Mouse (Mus musculus) forebrain, embryonic 10.5 days (tissue): ENCODE measurements around the gene I0C0044D17Rik. TPM values are rescaled to one million over a fixed set of nuclear protein-coding genes. Genes with fewer than 3 reads are reported as not detected.

Experiments
- DNase-seq: peaks from one replicate; pipeline ENCODE4 v3.0.0-alpha.2; 2017; ENCODE audit warnings: low spot score; ENCODE audit errors: extremely low spot score
- H3K27ac ChIP-seq: fragments of 300-500 bp; sonication (generic); 2 replicates; pipeline ENCODE4 v1.5.1; 2016; ENCODE audit warnings: mild to moderate bottlenecking
- H3K27me3 ChIP-seq: fragments of 300-500 bp; sonication (generic); 2 replicates; pipeline ENCODE4 v1.6.1; 2016; ENCODE audit warnings: mild to moderate bottlenecking; ENCODE audit not compliant: poor library complexity, severe bottlenecking
- H3K36me3 ChIP-seq: fragments of 300-500 bp; sonication (generic); replicated peaks from 2 replicates; pipeline ENCODE4 v1.6.1; 2016; ENCODE audit warnings: mild to moderate bottlenecking, moderate library complexity
- H3K4me1 ChIP-seq: fragments of 300-500 bp; sonication (generic); 2 replicates; pipeline ENCODE4 v1.6.1; 2016
- H3K4me3 ChIP-seq: fragments of 300-500 bp; sonication (generic); 2 replicates; pipeline ENCODE4 v1.5.1; 2016; ENCODE audit warnings: mild to moderate bottlenecking, moderate library complexity
- H3K9me3 ChIP-seq: fragments of 300-500 bp; sonication (generic); 2 replicates; pipeline ENCODE4 v1.6.1; 2016; ENCODE audit warnings: mild to moderate bottlenecking, moderate library complexity
- WGBS: fragments of 180-500 bp; shearing (Covaris S2); methylation state at CpG from one replicate; pipeline ENCODE4 v1.1.7; 2016; 5-methylcytosine and 5-hydroxymethylcytosine counted together
- polyA plus RNA-seq: library from polyadenylated mRNA; unstranded; fragments of >200 nt; fragmentation: Nextera tagmentation; extraction: Ambion mirVana; gene quantifications from 2 replicates; pipeline ENCODE4 v1.2.1, GENCODE M21; 2016

The I0C0044D17Rik gene
- polyA plus RNA-seq, 1 experiment from 2014 or later: not detected

DNA sequence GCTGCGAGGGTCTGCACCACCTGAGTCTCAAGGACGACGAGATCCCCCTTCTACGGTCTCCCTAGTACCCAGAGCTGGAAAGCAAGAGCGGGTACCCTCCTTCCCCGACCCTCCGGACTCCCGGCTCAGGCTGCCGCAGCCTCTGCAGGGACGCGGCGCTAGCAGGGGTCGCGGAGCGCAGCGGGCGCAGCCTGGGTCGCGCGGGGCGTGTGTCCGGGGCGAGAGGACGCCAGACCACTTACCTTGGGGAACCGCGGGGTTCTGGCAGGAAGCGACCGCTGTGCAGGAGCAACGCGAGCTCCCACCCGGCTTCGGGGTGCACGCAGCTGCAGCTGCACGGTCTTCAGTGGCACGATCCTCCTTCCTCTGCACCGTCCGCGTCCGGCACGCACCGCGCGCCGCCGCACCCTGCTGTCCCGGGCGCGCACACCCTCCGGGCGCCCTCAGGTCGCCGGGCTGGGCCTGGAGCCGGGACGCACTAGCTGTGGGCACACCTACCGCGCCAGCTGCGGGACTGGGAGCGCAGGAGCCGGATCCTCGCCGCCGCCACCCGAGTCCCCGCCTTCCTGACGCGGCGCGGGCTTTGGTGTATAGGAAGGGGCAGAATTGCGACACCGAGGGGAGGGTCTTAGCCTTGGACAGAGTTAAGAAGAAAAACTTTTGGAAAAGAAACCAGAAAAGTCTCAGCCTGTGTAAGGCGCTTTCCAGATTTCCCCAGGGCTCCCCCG lies 6.3 kb downstream of the I0C0044D17Rik start, which contains the start of gene Kank4:
Gene Kank4, minus strand, starts transcription at position 354 of the 728 bp plus-strand sequence.
- H3K9me3 ChIP-seq: no peaks in the 10 kb centered on the region
- peak; percentile 44 for DNase-seq
- H3K4me1 ChIP-seq: peaks cover 31% of the 10 kb centered on the region
- peaks cover 71% of the 10 kb centered on the region for H3K27me3 ChIP-seq
- H3K27ac ChIP-seq: peak within 1 kb of the TSS; percentile 83
- under 1% methylated on average over 72 of the region's 72 CpGs for WGBS
- no peaks in the 10 kb centered on the region for H3K36me3 ChIP-seq
- peak within 1 kb of the TSS; percentile 82 for H3K4me3 ChIP-seq

GRCm38 (mm10) chr4:98816807-98817183 lies 6.8 kb downstream of the I0C0044D17Rik start:
- peaks cover 71% of the 10 kb centered on the region for H3K27me3 ChIP-seq
- 2% methylated on average over 14 of the region's 14 CpGs for WGBS
- peak; percentile 37 for DNase-seq
- peaks cover 36% of the 10 kb centered on the region for H3K4me1 ChIP-seq
- H3K9me3 ChIP-seq: no peaks in the 10 kb centered on the region
- H3K4me3 ChIP-seq: peak overlapping the region; percentile 82
- H3K27ac ChIP-seq: peak overlapping the region; percentile 83
- H3K36me3 ChIP-seq: no peaks in the 10 kb centered on the region

DNA sequence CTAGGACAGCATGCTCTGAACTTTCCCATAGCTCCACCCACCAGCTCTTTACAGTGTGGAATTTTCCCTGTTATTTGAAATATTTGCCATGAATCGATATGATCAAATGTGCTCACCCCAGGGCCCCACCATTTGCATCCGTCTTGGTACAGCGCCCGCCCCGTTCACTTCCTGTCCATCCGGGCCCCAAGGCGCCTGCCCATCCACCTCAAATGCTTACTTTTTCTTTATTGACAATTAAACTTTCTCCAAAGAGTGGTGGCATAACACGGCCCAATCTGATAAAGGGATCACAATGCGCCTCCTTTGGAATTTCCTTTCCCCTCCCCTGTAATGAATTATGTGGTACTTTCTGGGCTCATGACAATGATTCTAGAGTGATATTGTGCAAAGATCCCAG lies 17.3 kb downstream of the I0C0044D17Rik start:
- H3K27me3 ChIP-seq: no peaks in the 10 kb centered on the region
- H3K36me3 ChIP-seq: no peaks in the 10 kb centered on the region; the same call in 1 of the 2 replicates
- peaks cover 40% of the 10 kb centered on the region for H3K4me1 ChIP-seq
- H3K9me3 ChIP-seq: no peaks in the 10 kb centered on the region
- H3K4me3 ChIP-seq: no peak overlapping the region
- DNase-seq: no peak
- no peak overlapping the region for H3K27ac ChIP-seq
- WGBS: 93% methylated on average over 9 of the region's 9 CpGs

DNA sequence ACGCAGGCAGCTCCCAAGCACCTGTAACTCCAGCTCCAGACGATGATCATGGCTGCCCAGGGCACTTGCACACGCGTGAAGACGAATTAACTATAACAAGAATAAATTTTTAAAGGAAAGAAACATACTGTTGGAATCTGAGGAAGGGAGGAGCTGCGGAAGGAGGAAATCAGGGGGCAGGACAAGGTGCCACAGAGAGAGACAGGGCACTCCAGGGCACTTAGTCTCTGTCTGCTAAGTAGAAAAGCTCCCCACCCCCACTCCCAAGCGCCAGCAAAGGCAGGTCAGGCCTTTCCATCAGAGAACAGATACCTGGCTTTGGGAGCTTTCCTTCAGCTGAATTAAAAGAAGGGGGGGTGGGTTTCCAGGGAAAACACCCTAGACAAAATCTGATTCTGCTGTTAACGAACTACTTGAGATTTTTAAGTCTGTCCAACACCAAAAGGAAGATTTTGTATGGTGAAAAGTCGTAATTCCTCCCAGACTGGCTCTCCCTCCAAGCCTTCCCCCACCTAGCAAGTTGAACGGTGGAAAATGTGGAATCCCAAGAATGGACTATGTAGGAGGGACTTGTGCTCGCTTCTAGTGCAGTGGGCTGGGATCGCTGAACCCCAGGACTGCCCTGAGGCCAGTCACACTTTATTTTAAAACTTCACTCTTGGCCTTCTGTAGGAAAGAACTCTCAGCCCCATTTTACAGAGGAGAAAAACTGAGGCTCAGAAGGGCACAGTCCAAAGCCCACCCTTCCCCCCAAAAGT lies 18.2 kb downstream of the I0C0044D17Rik start:
- no peaks in the 10 kb centered on the region; the same call in 1 of the 2 replicates for H3K36me3 ChIP-seq
- H3K4me1 ChIP-seq: peaks cover 34% of the 10 kb centered on the region
- DNase-seq: no peak
- no peaks in the 10 kb centered on the region for H3K9me3 ChIP-seq
- no peak overlapping the region for H3K4me3 ChIP-seq
- 52% methylated on average over 12 of the region's 12 CpGs for WGBS
- no peaks in the 10 kb centered on the region for H3K27me3 ChIP-seq
- peak overlapping the region; percentile 76 for H3K27ac ChIP-seq

DNA sequence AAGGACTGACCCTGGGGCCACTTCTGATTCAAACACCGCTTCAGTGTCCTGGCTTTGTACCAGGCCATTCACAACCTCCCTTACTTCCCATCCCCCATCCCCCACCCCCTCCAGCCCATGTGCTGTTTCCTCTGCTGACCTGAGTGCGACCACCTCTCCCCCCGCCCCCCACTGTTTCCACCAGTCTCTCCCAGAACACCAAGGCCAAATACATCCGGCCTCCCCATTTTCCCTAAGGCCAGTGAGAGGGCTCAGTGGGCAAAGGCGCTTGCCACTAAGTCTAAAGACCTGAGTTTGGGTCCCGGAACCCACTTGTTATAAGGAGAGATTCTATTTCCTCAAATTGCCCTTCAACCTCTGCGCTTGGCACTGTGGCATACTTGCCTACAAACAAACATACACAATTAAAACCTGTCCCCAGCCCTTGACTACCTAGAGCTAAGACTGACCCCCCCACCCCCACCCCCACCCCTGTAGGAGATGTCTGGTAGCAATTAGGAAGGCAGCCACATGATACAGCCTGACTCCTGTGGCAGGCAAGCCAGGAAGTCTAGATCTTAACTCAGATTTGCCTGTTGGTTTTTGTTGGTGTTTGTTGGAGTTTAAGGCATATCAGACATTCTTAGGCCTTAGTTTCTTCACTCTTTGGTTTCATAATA lies 19.0 kb downstream of the I0C0044D17Rik start:
- peak; percentile 34 for DNase-seq
- peak overlapping the region; percentile 76 for H3K27ac ChIP-seq

GRCm38 (mm10) chr4:98801775-98802174 lies 21.9 kb downstream of the I0C0044D17Rik start:
- peaks cover 30% of the 10 kb centered on the region for H3K4me1 ChIP-seq
- 92% methylated on average over 11 of the region's 11 CpGs for WGBS

More for the DNA sequence above, 19.0 kb downstream of the I0C0044D17Rik start:
- Histone ChIP-seq H3K27me3 (no peaks in the 10 kb centered on the region), H3K9me3 (no peaks in the 10 kb centered on the region), H3K4me1 (peaks cover 34% of the 10 kb centered on the region), H3K4me3 (no peak overlapping the region), H3K36me3 (no peaks in the 10 kb centered on the region; the same call in 1 of the 2 replicates)
- WGBS: 68% methylated on average over 7 of the region's 7 CpGs

DNA sequence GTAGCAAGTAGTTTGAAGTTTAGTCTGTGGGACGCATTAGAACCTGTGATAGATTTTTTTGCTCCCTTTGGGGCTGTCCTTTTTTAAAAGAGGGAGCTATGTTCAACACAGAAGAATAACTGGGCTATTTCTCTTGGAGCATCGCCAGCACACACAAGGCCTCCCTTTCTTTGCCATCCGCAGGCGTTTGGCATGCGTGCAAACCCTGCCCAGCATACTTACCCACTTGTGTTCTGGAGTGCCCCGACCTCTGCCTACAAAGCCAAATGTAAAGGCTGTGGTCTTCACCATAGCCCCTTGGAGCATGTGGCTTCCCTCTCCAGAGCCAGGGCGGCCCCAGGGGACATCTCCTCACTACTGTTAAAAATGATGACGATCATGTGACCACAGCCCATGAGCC lies 22.8 kb downstream of the I0C0044D17Rik start:
- Histone ChIP-seq H3K36me3 (no peaks in the 10 kb centered on the region; the same call in 1 of the 2 replicates), H3K27me3 (no peaks in the 10 kb centered on the region), H3K9me3 (no peaks in the 10 kb centered on the region), H3K4me1 (peaks cover 37% of the 10 kb centered on the region), H3K4me3 (no peak overlapping the region), H3K27ac (no peak overlapping the region)
- 93% methylated on average over 8 of the region's 8 CpGs for WGBS
- DNase-seq: no peak

More at GRCm38 (mm10) chr4:98801775-98802174, 21.9 kb downstream of the I0C0044D17Rik start:
- Histone ChIP-seq H3K4me3 (no peak overlapping the region), H3K27ac (no peak overlapping the region), H3K9me3 (no peaks in the 10 kb centered on the region), H3K27me3 (no peaks in the 10 kb centered on the region), H3K36me3 (no peaks in the 10 kb centered on the region; the same call in 1 of the 2 replicates)
- DNase-seq: no peak

GRCm38 (mm10) chr4:98796591-98797341 lies 26.9 kb downstream of the I0C0044D17Rik start:
- no peak for DNase-seq
- Histone ChIP-seq H3K9me3 (no peaks in the 10 kb centered on the region), H3K27me3 (no peaks in the 10 kb centered on the region), H3K4me1 (peaks cover 8% of the 10 kb centered on the region; the same call in 1 of the 2 replicates), H3K36me3 (no peaks in the 10 kb centered on the region; the same call in 1 of the 2 replicates), H3K4me3 (no peak overlapping the region), H3K27ac (no peak overlapping the region)
- WGBS: 83% methylated on average over 11 of the region's 11 CpGs

- Histone ChIP-seq H3K4me3 (no peak overlapping the region), H3K9me3 (no peaks in the 10 kb centered on the region), H3K27me3 (peaks cover 10% of the 10 kb centered on the region; the same call in 1 of the 2 replicates), H3K36me3 (no peaks in the 10 kb centered on the region), H3K4me1 (peaks cover 16% of the 10 kb centered on the region), H3K27ac (no peak overlapping the region)
- 81% methylated on average over 2 of the region's 2 CpGs for WGBS
- no peak for DNase-seq
These were observed 28.4 kb downstream of the I0C0044D17Rik start for GRCm38 (mm10) chr4:98795241-98795640.

DNA sequence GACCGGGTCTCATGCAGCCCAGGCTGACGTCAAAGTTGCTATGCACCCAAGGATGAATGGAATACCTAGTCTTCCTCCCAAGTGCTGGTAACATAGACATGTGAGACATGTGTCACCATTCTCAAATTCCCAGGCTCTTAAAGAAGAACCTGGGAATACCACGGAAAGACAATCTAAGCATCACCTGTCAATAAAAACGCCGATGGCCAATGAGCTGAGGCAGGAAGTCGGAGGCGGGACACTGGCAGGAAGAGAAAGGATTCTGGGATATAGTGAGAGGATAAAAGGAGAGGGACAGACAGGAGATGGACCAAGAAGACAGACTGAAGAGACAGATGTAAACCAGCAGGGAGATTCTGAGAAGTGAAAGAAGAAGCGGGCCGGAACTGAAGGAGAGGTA lies 30.2 kb downstream of the I0C0044D17Rik start:
- H3K4me1 ChIP-seq: peaks cover 29% of the 10 kb centered on the region
- no peaks in the 10 kb centered on the region for H3K36me3 ChIP-seq
- DNase-seq: no peak
- WGBS: 95% methylated on average over 9 of the region's 9 CpGs
- no peak overlapping the region for H3K4me3 ChIP-seq
- H3K27ac ChIP-seq: no peak overlapping the region
- H3K27me3 ChIP-seq: peaks cover 10% of the 10 kb centered on the region
- H3K9me3 ChIP-seq: no peaks in the 10 kb centered on the region

GRCm38 (mm10) chr4:98790721-98791120 lies 32.9 kb downstream of the I0C0044D17Rik start:
- Histone ChIP-seq H3K4me1 (peaks cover 29% of the 10 kb centered on the region), H3K27ac (peak overlapping the region; percentile 69; the same call in 1 of the 2 replicates), H3K4me3 (no peak overlapping the region), H3K27me3 (peaks cover 10% of the 10 kb centered on the region), H3K9me3 (no peaks in the 10 kb centered on the region), H3K36me3 (no peaks in the 10 kb centered on the region)
- DNase-seq: no peak
- 31% methylated on average over 1 of the region's 1 CpGs for WGBS

- no peaks in the 10 kb centered on the region for H3K9me3 ChIP-seq
- H3K27me3 ChIP-seq: peaks cover 10% of the 10 kb centered on the region
- peak overlapping the region; percentile 42 for H3K4me3 ChIP-seq
- peak overlapping the region; percentile 69 for H3K27ac ChIP-seq
- DNase-seq: peak; percentile 24
- H3K36me3 ChIP-seq: no peaks in the 10 kb centered on the region
- WGBS: 10% methylated on average over 10 of the region's 10 CpGs
- H3K4me1 ChIP-seq: peaks cover 29% of the 10 kb centered on the region
These were observed 33.8 kb downstream of the I0C0044D17Rik start for GRCm38 (mm10) chr4:98789861-98790311.
